Mouse (Mus musculus): ENCODE results near the gene Slc2a13. TPM values are rescaled to one million over a fixed set of nuclear protein-coding genes. Genes with fewer than 3 reads are reported as not detected.

Slc2a13 gene
- polyA plus RNA-seq, 1 experiment from 2014 or later: 2.7 TPM

GRCm38 (mm10) chr15:91304296-91304852, 268.7 kb downstream of the Slc2a13 start:
- H3K27ac ChIP-seq: no peak overlapping the region
- H3K9ac ChIP-seq: no peak overlapping the region
- no peak for ATAC-seq (ENCODE audit: insufficient number of reproducible peaks, insufficient read depth, low FRiP score, low TSS enrichment)
- no peak overlapping the region for H3K4me2 ChIP-seq (replicated peaks)
- H3K4me1 ChIP-seq: no peaks in the 10 kb centered on the region
- H3K4me3 ChIP-seq: no peak overlapping the region
- no peaks in the 10 kb centered on the region for H3K27me3 ChIP-seq
- no peaks in the 10 kb centered on the region for H3K9me3 ChIP-seq
- WGBS: 48% methylated on average over 7 of the region's 7 CpGs
- H3K36me3 ChIP-seq: no peaks in the 10 kb centered on the region

- Histone ChIP-seq H3K4me1 (no peaks in the 10 kb centered on the region), H3K27me3 (no peaks in the 10 kb centered on the region), H3K4me3 (no peak overlapping the region), H3K36me3 (no peaks in the 10 kb centered on the region), H3K27ac (no peak overlapping the region), H3K9me3 (no peaks in the 10 kb centered on the region), H3K4me2 (replicated peaks) (no peak overlapping the region), H3K9ac (no peak overlapping the region)
- ATAC-seq (ENCODE audit: insufficient number of reproducible peaks, insufficient read depth, low FRiP score, low TSS enrichment): no peak
- 10% methylated on average over 3 of the region's 3 CpGs for WGBS
Measured at GRCm38 (mm10) chr15:91301366-91301765, 271.7 kb downstream of the Slc2a13 start.

GRCm38 (mm10) chr15:91299319-91299835, 273.7 kb downstream of the Slc2a13 start:
- Histone ChIP-seq H3K4me1 (no peaks in the 10 kb centered on the region), H3K9me3 (no peaks in the 10 kb centered on the region), H3K27me3 (no peaks in the 10 kb centered on the region), H3K4me3 (no peak overlapping the region), H3K4me2 (replicated peaks) (no peak overlapping the region), H3K27ac (no peak overlapping the region), H3K36me3 (no peaks in the 10 kb centered on the region), H3K9ac (no peak overlapping the region)
- WGBS: 83% methylated on average over 11 of the region's 11 CpGs
- no peak for ATAC-seq (ENCODE audit: insufficient number of reproducible peaks, insufficient read depth, low FRiP score, low TSS enrichment)

GRCm38 (mm10) chr15:91283418-91283817, 289.6 kb downstream of the Slc2a13 start:
- no peak for ATAC-seq (ENCODE audit: insufficient number of reproducible peaks, insufficient read depth, low FRiP score, low TSS enrichment)
- H3K27me3 ChIP-seq: no peaks in the 10 kb centered on the region
- no peak overlapping the region for H3K4me3 ChIP-seq
- H3K9ac ChIP-seq: no peak overlapping the region
- H3K36me3 ChIP-seq: no peaks in the 10 kb centered on the region
- 82% methylated on average over 3 of the region's 3 CpGs for WGBS
- no peaks in the 10 kb centered on the region for H3K4me1 ChIP-seq
- no peak overlapping the region for H3K4me2 ChIP-seq (replicated peaks)
- H3K9me3 ChIP-seq: 0 out of 2 replicates have a peak, but pooled peaks cover 4% of the 10 kb centered on the region
- H3K27ac ChIP-seq: no peak overlapping the region

GRCm38 (mm10) chr15:91282822-91283221, 290.2 kb downstream of the Slc2a13 start:
- Histone ChIP-seq H3K9me3 (0 out of 2 replicates have a peak, but pooled peaks cover 3% of the 10 kb centered on the region), H3K36me3 (no peaks in the 10 kb centered on the region), H3K27ac (no peak overlapping the region), H3K9ac (no peak overlapping the region), H3K4me1 (no peaks in the 10 kb centered on the region), H3K27me3 (no peaks in the 10 kb centered on the region), H3K4me3 (no peak overlapping the region), H3K4me2 (replicated peaks) (no peak overlapping the region)
- ATAC-seq (ENCODE audit: insufficient number of reproducible peaks, insufficient read depth, low FRiP score, low TSS enrichment): no peak
- 90% methylated on average over 7 of the region's 7 CpGs for WGBS

- Histone ChIP-seq H3K36me3 (no peaks in the 10 kb centered on the region), H3K9ac (no peak overlapping the region), H3K4me2 (replicated peaks) (no peak overlapping the region), H3K4me1 (no peaks in the 10 kb centered on the region), H3K27me3 (no peaks in the 10 kb centered on the region), H3K4me3 (no peak overlapping the region), H3K9me3 (no peaks in the 10 kb centered on the region), H3K27ac (no peak overlapping the region)
- no peak for ATAC-seq (ENCODE audit: insufficient number of reproducible peaks, insufficient read depth, low FRiP score, low TSS enrichment)
- WGBS: 81% methylated on average over 5 of the region's 5 CpGs
Measured at GRCm38 (mm10) chr15:91281521-91281920, 291.5 kb downstream of the Slc2a13 start.

- Histone ChIP-seq H3K4me3 (no peak overlapping the region), H3K27me3 (no peaks in the 10 kb centered on the region), H3K36me3 (no peaks in the 10 kb centered on the region), H3K27ac (no peak overlapping the region), H3K4me1 (no peaks in the 10 kb centered on the region), H3K4me2 (replicated peaks) (no peak overlapping the region), H3K9me3 (no peaks in the 10 kb centered on the region), H3K9ac (no peak overlapping the region)
- ATAC-seq (ENCODE audit: insufficient number of reproducible peaks, insufficient read depth, low FRiP score, low TSS enrichment): no peak
- 89% methylated on average over 5 of the region's 5 CpGs for WGBS
Measured at GRCm38 (mm10) chr15:91279571-91279970, 293.5 kb downstream of the Slc2a13 start.

GRCm38 (mm10) chr15:91275961-91276360, 297.1 kb downstream of the Slc2a13 start:
- H3K4me3 ChIP-seq: no peak overlapping the region
- H3K27ac ChIP-seq: no peak overlapping the region
- no peaks in the 10 kb centered on the region for H3K4me1 ChIP-seq
- H3K9ac ChIP-seq: no peak overlapping the region
- no peaks in the 10 kb centered on the region for H3K36me3 ChIP-seq
- WGBS: 51% methylated on average over 3 of the region's 3 CpGs
- no peaks in the 10 kb centered on the region for H3K9me3 ChIP-seq
- no peak for ATAC-seq (ENCODE audit: insufficient number of reproducible peaks, insufficient read depth, low FRiP score, low TSS enrichment)
- H3K27me3 ChIP-seq: no peaks in the 10 kb centered on the region
- no peak overlapping the region for H3K4me2 ChIP-seq (replicated peaks)

- Histone ChIP-seq H3K4me2 (replicated peaks) (no peak overlapping the region), H3K4me1 (no peaks in the 10 kb centered on the region), H3K27me3 (no peaks in the 10 kb centered on the region), H3K27ac (no peak overlapping the region), H3K9ac (no peak overlapping the region), H3K36me3 (no peaks in the 10 kb centered on the region), H3K9me3 (no peaks in the 10 kb centered on the region), H3K4me3 (no peak overlapping the region)
- WGBS: 89% methylated on average over 4 of the region's 4 CpGs
- no peak for ATAC-seq (ENCODE audit: insufficient number of reproducible peaks, insufficient read depth, low FRiP score, low TSS enrichment)
Measured at GRCm38 (mm10) chr15:91268532-91268931, 304.5 kb downstream of the Slc2a13 start.

GRCm38 (mm10) chr15:91263926-91264325, 309.1 kb downstream of the Slc2a13 start:
- Histone ChIP-seq H3K9me3 (no peaks in the 10 kb centered on the region), H3K9ac (no peak overlapping the region), H3K4me1 (no peaks in the 10 kb centered on the region), H3K27me3 (no peaks in the 10 kb centered on the region), H3K36me3 (no peaks in the 10 kb centered on the region), H3K4me2 (replicated peaks) (no peak overlapping the region), H3K27ac (no peak overlapping the region), H3K4me3 (no peak overlapping the region)
- ATAC-seq (ENCODE audit: insufficient number of reproducible peaks, insufficient read depth, low FRiP score, low TSS enrichment): no peak
- WGBS: 97% methylated on average over 1 of the region's 1 CpGs

GRCm38 (mm10) chr15:91260578-91260977, 312.5 kb downstream of the Slc2a13 start:
- 80% methylated on average over 5 of the region's 5 CpGs for WGBS
- Histone ChIP-seq H3K4me3 (no peak overlapping the region), H3K9ac (no peak overlapping the region)

GRCm38 (mm10) chr15:91257140-91257539, 315.9 kb downstream of the Slc2a13 start:
- no peak overlapping the region for H3K9ac ChIP-seq
- no peak for ATAC-seq (ENCODE audit: insufficient number of reproducible peaks, insufficient read depth, low FRiP score, low TSS enrichment)
- H3K9me3 ChIP-seq: no peaks in the 10 kb centered on the region
- WGBS: 48% methylated on average over 11 of the region's 11 CpGs
- no peaks in the 10 kb centered on the region for H3K36me3 ChIP-seq
- no peaks in the 10 kb centered on the region for H3K4me1 ChIP-seq
- no peak overlapping the region for H3K4me3 ChIP-seq
- no peak overlapping the region for H3K27ac ChIP-seq
- no peaks in the 10 kb centered on the region for H3K27me3 ChIP-seq
- no peak overlapping the region for H3K4me2 ChIP-seq (replicated peaks)

More at GRCm38 (mm10) chr15:91260578-91260977, 312.5 kb downstream of the Slc2a13 start:
- Histone ChIP-seq H3K4me1 (no peaks in the 10 kb centered on the region), H3K9me3 (no peaks in the 10 kb centered on the region), H3K27me3 (no peaks in the 10 kb centered on the region), H3K36me3 (no peaks in the 10 kb centered on the region), H3K27ac (no peak overlapping the region), H3K4me2 (replicated peaks) (no peak overlapping the region)
- ATAC-seq (ENCODE audit: insufficient number of reproducible peaks, insufficient read depth, low FRiP score, low TSS enrichment): no peak
